Mouse (Mus musculus): ENCODE measurements at regions not wholly inside any gene's neighbourhood (a gene's known extent, or its start where the extent isn't known, plus 50 kb on each side); places are given as distances from the start of the nearest gene placed in this dataset.

DNA sequence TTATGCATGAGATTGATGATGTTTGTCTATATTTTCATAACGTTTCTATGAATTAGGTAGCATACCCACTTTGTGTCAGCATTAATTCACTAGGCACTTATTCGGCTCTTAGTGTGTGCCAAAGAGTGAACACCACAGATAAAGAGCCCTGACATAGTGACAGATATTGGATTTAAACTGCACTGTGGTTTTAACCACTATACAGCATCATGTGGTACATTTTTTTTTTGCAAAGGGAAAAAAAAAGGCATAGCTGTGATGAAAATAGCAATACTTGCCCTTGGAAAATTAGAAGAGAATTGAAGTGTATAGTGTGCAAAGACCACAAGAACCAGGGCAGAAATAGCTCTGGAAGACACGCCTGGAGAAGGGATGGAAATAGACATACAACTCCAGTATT, 153.4 kb upstream of the Gpc6 start:
- TF ChIP-seq CTCF (IDR thresholded peaks at IDR 0.05; ENCODE audit: low read depth) (no peak), EP300 (IDR thresholded peaks at IDR 0.05; ENCODE audit: low read depth) (no peak)
